Mouse (Mus musculus) brain, adult 2 months (tissue): ENCODE data around the gene Mxi1.

Source experiments
- DNase-seq: peaks from one replicate; pipeline ENCODE4 v3.0.0; 2011; ENCODE audit warnings: low read depth, low spot score

The Mxi1 gene

DNA sequence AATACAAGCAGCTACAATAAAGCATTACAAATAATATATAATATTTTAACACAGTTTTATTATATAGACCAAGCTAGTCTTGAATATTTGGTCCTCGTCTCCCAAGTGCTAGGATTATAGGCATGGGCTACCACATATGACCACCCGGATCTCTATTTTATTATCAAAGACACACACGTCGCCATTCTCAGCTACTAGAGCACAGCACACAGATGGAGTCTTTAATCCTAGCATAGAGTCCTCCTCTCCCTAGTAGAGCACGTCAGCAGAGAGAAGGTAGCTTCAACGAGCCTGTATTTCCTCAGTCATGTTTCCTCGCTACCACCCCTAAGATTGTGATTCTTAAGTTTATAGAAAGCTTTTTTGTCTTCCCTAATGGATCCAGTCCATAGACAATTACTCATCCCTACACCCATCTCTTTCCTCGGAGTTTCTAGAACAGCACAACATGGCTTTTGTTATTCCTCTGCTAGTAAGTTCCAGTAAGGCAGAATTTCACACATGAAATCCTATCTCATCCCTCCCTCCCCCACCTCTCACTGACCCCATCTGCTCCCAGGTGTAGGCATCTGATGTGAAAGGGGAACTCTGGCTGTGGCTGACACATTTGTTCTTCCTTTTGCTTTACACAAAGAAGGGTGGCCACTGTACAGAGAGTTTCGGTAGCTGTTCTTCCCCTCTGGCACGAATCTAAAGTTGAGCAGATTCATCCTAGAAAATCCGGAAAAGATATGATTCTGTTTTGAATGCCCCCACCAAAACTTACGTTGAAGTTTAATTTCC lies 87.3 kb downstream of the Mxi1 start:
- no peak for DNase-seq

DNA sequence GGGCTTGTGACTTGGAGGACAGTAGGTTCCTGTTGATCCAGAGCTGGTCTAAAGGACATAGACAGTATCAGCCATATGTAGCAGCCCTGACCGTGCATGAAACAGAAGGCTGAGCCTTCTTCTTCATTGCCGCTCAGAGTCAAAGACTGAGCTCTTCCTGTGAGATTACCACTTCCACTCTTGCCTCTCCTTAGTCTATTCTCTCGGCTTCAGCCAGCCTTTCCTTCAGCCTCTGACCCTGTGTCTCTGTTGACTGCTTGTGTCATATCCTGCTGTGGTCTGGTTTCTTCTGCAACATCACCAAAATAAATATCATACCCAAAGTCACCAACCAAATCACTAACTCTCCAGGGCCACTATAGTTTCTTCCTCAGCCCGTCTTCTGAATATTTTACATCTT lies 88.9 kb downstream of the Mxi1 start:
- DNase-seq, result no peak

- no peak for DNase-seq
These were observed 90.2 kb downstream of the Mxi1 start for GRCm38 (mm10) chr19:53400332-53401110.

GRCm38 (mm10) chr19:53402741-53403432 lies 92.6 kb downstream of the Mxi1 start:
- DNase-seq, result no peak

DNA sequence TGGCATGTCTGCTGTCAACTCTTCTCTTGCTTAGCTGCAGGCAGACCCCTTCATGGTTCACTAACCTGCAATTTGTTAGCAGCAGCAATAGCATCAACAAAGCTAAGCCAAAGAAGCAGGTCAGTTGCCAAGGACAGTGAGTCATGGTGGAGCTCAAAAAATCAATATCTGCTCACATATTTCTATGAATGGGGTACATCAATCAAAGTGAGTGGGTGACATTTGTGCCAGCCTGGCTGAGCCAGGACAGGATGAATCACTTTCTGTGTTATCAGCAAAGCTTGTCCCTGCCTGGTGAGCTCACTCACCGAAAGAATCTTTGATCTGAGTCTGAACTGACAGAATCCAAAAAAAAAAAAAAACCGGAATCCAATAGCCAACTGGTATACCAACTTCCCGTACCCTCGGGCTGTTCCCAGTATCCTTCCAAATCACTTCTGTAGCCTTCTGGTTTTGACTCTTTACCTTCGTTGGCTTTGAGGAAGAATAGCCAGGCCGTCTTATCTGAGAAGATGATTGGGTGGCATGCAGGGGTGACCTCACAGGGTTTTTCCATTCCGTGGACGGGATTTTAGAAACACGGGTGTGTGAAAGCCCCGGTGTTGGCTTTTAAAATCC lies 94.0 kb downstream of the Mxi1 start:
- peak; percentile 85 for DNase-seq

GRCm38 (mm10) chr19:53404837-53405356 lies 94.6 kb downstream of the Mxi1 start:
- peak; percentile 94 for DNase-seq

DNA sequence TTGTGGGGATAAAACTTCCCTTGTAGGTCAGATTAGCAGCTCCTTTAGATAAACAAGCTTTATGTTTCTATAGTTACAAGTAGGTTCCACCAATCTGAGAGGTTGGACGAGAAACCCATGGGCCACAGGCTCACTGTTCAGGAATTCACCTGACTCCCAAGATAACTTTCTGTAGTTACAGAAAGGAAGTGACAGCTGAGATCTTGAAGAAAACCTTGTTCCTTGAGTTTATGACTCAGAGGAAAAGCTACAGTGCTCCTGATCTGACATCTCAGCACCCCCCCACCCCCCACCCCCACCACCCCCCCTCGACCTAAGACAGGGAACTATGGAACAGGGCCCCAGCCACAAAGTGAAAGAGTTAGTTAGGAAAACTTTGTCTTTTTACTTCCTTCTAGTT lies 95.5 kb downstream of the Mxi1 start:
- DNase-seq, result no peak

DNA sequence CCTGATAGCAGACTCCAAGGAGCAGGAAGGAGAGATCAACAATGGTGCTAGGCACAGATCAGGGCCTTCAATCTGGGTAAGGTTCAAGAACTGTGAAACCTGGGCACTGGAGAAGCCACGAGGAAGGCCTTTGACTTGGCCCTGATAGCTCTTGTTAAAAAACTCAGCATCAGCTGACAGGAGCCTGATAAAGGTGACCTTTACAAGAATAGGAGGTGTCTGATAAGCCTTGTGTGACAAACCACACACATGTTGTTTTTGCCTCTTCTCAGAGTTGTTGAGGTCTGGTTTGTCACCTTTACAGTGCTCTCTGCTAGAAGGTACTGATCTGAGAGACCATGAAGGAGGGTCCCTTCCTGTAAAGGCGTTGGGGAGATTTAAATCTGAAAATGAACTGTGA lies 97.0 kb downstream of the Mxi1 start:
- DNase-seq, result no peak

GRCm38 (mm10) chr19:53408398-53408797 lies 98.1 kb downstream of the Mxi1 start:
- no peak for DNase-seq

- DNase-seq, result no peak
These were observed 99.5 kb downstream of the Mxi1 start for GRCm38 (mm10) chr19:53409663-53410307.

GRCm38 (mm10) chr19:53412149-53412848 lies 102.0 kb downstream of the Mxi1 start:
- peak; percentile 90 for DNase-seq

- DNase-seq, result no peak
These were observed 103.5 kb downstream of the Mxi1 start for GRCm38 (mm10) chr19:53413617-53414380.

DNA sequence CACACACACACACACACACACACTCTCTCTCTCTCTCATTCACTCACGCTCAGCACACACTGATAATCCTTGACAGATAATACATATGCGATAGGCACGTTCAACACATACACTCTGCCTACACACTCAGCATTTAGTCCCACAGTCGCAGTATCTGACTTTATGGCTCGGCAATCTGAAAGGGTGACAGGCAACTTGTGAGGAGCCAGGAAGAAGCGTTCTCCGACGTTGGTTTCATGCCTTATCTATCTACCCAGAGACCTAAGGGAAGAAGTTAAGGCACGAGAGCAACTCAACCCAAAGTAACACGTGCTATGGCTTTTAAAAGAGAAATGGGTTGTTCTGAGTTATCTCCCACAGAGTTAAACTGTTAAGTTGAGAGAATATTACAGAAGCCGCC lies 104.3 kb downstream of the Mxi1 start:
- no peak for DNase-seq

DNA sequence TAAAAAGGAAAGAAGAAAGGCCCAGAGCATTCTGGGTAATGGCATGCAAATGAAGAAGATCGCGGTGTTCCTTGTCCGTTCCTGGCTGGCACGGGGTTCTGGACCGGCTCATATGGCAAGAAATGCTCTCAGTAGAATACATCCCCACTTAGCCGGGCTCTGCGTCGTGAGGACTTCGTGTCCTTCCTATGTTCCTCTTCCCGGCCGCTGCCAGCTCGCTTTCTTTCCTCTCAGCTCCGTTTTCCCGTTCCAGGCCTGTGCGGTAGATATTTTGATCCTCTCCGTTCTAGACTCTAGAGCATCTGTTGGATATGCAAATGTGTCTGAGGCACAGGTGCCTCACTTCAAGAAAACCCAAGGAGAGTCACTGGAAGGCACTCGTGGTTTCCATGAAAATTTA lies 104.9 kb downstream of the Mxi1 start:
- peak; percentile 70 for DNase-seq

DNA sequence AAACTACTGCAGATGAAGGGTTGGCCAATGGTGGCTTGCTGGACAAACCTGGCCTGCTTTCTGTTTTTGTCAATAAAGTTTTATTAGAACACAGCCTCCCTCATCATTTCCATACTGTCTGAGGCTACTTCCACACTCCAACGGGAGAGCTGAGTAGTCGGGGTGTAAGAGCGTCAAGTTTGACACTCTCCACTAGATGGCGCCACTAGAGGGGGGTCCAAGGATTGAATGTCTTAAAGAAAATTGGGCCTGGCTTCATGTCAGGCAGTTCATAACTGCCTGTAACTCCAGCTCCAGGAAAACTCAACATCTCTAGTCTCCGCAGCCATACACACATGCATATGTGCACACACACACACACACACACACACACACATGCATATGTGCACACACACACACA lies 109.5 kb downstream of the Mxi1 start:
- DNase-seq, result peak; percentile 76

- peak; percentile 79 for DNase-seq
These were observed 110.7 kb downstream of the Mxi1 start for GRCm38 (mm10) chr19:53420924-53421582.

GRCm38 (mm10) chr19:53421583-53422188 lies 111.4 kb downstream of the Mxi1 start:
- no peak for DNase-seq

DNA sequence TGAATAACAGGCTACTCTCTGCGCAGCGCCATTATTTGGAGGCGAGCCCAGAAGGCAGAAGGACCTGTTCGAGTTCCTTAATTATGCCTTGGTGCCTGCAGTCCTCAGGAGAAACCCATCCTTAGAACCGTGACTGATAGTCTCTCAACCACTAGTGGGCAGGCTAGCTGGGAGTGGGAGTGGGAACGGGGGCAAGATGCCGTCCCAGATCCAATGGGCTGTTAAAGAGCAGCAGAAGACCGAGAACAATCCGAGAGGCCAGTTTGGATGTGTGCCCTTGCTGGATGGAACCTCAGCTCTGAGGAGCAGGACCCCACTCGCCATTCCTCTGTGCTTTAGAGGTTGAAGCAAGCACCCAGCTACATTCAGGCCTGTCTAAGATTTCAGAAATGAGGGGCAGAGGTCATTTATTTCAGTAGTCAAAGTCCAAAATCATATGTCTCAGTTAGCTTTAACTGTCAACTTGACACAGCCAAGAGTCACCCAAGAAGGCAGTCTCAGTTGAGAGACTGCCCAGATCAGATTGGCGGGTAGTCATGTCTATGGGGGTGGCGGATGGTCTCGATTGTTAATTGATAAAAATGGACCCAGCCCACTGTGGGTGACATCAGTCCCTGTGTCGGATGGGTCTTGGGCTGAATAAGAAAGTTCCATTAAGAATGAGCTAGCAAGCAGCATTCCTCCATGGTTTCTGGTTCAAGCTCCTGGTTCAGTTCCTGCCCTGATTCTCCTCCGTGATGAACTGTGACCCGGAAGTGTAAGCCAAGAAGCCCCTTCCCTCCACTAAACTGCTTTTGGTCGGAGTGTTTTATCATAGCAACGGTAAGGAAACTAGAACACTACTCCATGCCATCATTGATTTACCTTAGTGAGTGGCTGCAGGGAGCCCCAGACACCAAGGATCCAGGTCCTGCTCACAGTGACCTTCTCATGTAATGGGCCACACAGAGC lies 112.3 kb downstream of the Mxi1 start:
- DNase-seq, result peak; percentile 36
